Mouse (Mus musculus) neural tube, embryonic 11.5 days (tissue): ENCODE measurements at regions not wholly inside any gene's neighbourhood (a gene's known extent, or its start where the extent isn't known, plus 50 kb on each side); places are given as distances from the start of the nearest gene placed in this dataset.

ENCODE experiments used
- ATAC-seq: fragments of 200-750 bp; cut with Nextera tagmentation; 2 replicates; pipeline ENCODE4 v1.8.0; 2017; ENCODE audit warnings: moderate number of reproducible peaks, mild to moderate bottlenecking, moderate TSS enrichment, moderate library complexity; ENCODE audit not compliant: insufficient read depth, low FRiP score, low TSS enrichment
- DNase-seq: peaks from one replicate; pipeline ENCODE4 v3.0.0-alpha.2; 2015; ENCODE audit warnings: low spot score
- H3K27ac ChIP-seq: fragments of 300-500 bp; sonication (generic); 2 replicates; pipeline ENCODE4 v1.5.1; 2014; ENCODE audit warnings: low read depth, mild to moderate bottlenecking, low read length
- H3K27me3 ChIP-seq: fragments of 300-500 bp; sonication (generic); 2 replicates; pipeline ENCODE4 v1.6.1; 2014; ENCODE audit warnings: mild to moderate bottlenecking, low read length, mixed read lengths; ENCODE audit not compliant: control insufficient read depth, insufficient read depth
- H3K36me3 ChIP-seq: fragments of 300-500 bp; sonication (generic); 2 replicates; pipeline ENCODE4 v1.6.1; 2014; ENCODE audit warnings: mild to moderate bottlenecking, low read length, moderate library complexity, mixed read lengths; ENCODE audit not compliant: control insufficient read depth, insufficient read depth
- H3K4me1 ChIP-seq: fragments of 300-500 bp; sonication (generic); 2 replicates; pipeline ENCODE4 v1.6.1; 2014; ENCODE audit warnings: low read length, mixed read lengths; ENCODE audit not compliant: control insufficient read depth, insufficient read depth
- H3K4me2 ChIP-seq: fragments of 300-500 bp; sonication (generic); 2 replicates; pipeline ENCODE4 v1.6.1; 2014; ENCODE audit warnings: low read depth, mild to moderate bottlenecking, moderate library complexity
- H3K4me3 ChIP-seq: fragments of 300-500 bp; sonication (generic); 2 replicates; pipeline ENCODE4 v1.5.1; 2014; ENCODE audit warnings: low read depth, low read length
- H3K9ac ChIP-seq: fragments of 300-500 bp; sonication (generic); 2 replicates; pipeline ENCODE4 v1.6.1; 2014; ENCODE audit warnings: mild to moderate bottlenecking, low read length
- H3K9me3 ChIP-seq: fragments of 300-500 bp; sonication (generic); 2 replicates; pipeline ENCODE4 v1.6.1; 2016; ENCODE audit warnings: low read length; ENCODE audit not compliant: control insufficient read depth
- WGBS: fragments of 180-500 bp; shearing (Covaris S2); extraction: QIAGEN DNeasy Blood & Tissue Kit; methylation state at CpG from one replicate; pipeline ENCODE4 v1.1.7; 2014; 5-methylcytosine and 5-hydroxymethylcytosine counted together

DNA sequence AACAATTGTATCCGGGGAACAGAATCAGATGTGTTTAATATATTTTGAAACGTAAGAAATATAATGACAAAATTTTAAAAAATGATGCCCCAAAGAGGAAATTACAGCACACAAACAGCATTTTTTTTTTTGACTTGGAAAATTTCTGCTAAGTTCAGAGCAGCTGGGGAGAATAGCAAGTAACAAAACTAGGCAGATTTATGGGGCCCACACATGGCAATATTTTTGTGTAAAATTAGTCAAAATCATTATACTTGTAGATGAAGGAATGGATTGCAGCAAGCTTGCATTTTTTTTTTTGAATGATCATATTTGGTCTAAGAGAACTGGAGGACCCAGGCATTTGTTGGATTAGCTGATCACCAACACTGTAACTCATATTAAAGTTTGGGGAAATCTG, 189.4 kb downstream of the Map2k6 start:
- Histone ChIP-seq H3K27ac (no peak overlapping the region), H3K27me3 (no peaks in the 10 kb centered on the region), H3K4me1 (no peaks in the 10 kb centered on the region), H3K9me3 (no peaks in the 10 kb centered on the region), H3K4me2 (no peak overlapping the region), H3K36me3 (no peaks in the 10 kb centered on the region), H3K9ac (no peak overlapping the region), H3K4me3 (no peak overlapping the region)
- 84% methylated on average over 2 of the region's 2 CpGs for WGBS
- DNase-seq (no peak), ATAC-seq (no peak)

DNA sequence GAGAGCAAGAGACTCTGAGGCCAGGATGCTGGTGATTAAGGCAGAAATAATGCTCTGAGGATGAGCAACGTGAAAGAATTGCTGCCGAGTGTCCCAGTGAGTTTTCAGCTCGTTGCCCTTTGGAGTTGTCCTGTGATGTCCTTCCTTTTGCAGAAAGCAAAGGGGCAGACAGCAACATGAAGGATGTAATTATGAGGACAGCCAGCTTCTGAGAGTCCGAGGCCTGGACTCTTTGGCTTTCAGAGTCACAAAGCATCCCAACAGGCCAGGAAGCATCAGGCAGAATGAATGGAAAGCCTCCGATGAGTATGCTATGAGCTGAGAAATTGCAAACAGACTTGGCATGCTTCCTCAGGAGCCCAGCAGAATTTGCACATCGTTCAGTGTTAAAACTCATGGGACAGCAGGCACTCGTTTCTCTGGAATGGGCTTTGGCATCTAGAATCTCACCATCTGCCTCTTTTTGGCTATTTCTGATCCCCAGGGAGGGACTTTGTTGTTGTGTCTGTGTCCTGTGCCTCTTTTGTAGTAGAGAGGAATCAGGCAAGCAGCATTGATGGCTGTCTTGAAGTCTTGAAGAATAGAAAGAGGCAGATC, 196.4 kb downstream of the Map2k6 start:
- no peak for DNase-seq
- no peaks in the 10 kb centered on the region for H3K36me3 ChIP-seq
- H3K4me1 ChIP-seq, result no peaks in the 10 kb centered on the region
- H3K9me3 ChIP-seq, result no peaks in the 10 kb centered on the region
- no peak overlapping the region for H3K4me3 ChIP-seq
- 84% methylated on average over 7 of the region's 7 CpGs for WGBS
- no peak overlapping the region for H3K9ac ChIP-seq
- H3K4me2 ChIP-seq, result no peak overlapping the region
- no peak for ATAC-seq
- no peak overlapping the region for H3K27ac ChIP-seq
- H3K27me3 ChIP-seq, result no peaks in the 10 kb centered on the region

- WGBS, result 74% methylated on average over 10 of the region's 10 CpGs
- Histone ChIP-seq H3K4me1 (no peaks in the 10 kb centered on the region), H3K9ac (no peak overlapping the region), H3K27me3 (no peaks in the 10 kb centered on the region), H3K36me3 (no peaks in the 10 kb centered on the region), H3K9me3 (no peaks in the 10 kb centered on the region), H3K27ac (no peak overlapping the region), H3K4me3 (no peak overlapping the region), H3K4me2 (no peak overlapping the region)
- ATAC-seq, result no peak
- no peak for DNase-seq
These were observed 206.3 kb downstream of the Map2k6 start for GRCm38 (mm10) chr11:110605041-110605882.

GRCm38 (mm10) chr11:110609276-110609675, 210.4 kb downstream of the Map2k6 start:
- H3K4me3 ChIP-seq, result no peak overlapping the region
- DNase-seq, result no peak
- no peak overlapping the region for H3K27ac ChIP-seq
- no peaks in the 10 kb centered on the region for H3K4me1 ChIP-seq
- H3K9me3 ChIP-seq, result no peaks in the 10 kb centered on the region
- WGBS, result 91% methylated on average over 2 of the region's 2 CpGs
- H3K9ac ChIP-seq, result no peak overlapping the region
- no peaks in the 10 kb centered on the region for H3K27me3 ChIP-seq
- ATAC-seq, result no peak
- no peaks in the 10 kb centered on the region for H3K36me3 ChIP-seq
- H3K4me2 ChIP-seq, result no peak overlapping the region

DNA sequence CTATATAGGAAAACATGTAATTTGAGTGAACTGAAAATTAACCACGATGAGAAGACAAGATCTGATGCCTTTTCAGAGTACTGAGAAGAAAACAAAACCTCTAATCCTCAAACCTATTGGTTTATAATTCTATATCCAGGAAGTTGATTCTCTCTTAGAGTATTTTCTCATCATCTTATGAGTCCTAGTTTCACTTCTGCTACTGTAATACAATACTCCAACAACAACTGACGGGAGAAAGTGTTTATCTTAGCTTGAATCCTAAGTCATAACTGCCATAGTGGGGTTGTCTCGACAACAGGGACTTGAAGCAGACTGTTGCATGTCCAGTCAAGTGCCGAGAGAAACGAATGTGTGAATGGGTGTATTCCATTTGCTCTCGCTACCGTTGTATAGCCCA, 211.9 kb downstream of the Map2k6 start:
- no peak overlapping the region for H3K4me2 ChIP-seq
- 83% methylated on average over 7 of the region's 7 CpGs for WGBS
- H3K27me3 ChIP-seq, result no peaks in the 10 kb centered on the region
- H3K4me1 ChIP-seq, result no peaks in the 10 kb centered on the region
- H3K9me3 ChIP-seq, result no peaks in the 10 kb centered on the region
- H3K4me3 ChIP-seq, result no peak overlapping the region
- DNase-seq, result no peak
- H3K27ac ChIP-seq, result no peak overlapping the region
- no peaks in the 10 kb centered on the region for H3K36me3 ChIP-seq
- H3K9ac ChIP-seq, result no peak overlapping the region
- ATAC-seq, result no peak

DNA sequence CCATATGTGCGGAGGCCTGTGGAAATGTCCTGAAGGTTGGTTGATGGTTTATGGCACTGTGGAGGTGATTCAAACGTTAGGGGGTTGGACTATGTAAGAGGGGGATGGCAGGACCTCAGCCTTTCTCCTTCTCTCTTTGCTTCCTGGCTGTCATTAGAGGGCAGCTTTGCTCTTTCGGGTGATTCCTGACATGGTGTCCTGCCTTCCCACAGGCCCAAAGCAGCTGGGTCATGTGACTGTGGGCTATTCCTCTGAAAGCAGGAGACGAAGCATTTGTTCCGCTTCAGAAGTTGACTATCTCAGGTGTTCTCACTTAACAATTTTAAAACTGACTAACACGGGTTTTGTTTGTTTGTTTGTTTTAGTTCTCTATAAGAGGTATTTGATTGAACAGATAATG, 233.1 kb downstream of the Map2k6 start:
- 78% methylated on average over 6 of the region's 6 CpGs for WGBS

DNA sequence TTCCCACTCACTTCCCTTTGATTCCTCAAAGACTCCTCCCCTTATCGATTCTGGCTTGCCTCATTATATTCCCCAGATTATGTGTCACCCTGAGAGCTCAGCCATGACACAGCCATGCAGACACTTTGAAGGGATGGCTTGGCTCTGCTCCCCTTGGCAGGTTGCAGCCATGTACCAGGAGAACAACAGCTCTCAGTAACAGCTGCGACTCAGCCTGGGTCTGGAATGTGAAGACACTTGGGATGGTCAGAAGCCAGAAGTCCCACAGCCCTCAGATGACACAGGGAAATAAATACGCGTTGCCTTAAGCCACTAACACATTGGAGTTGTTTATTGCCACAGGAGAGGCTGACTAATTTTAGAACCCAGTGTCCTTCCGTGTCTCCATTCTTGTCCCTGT, 234.4 kb downstream of the Map2k6 start:
- Histone ChIP-seq H3K4me3 (no peak overlapping the region), H3K27me3 (no peaks in the 10 kb centered on the region), H3K9me3 (no peaks in the 10 kb centered on the region), H3K9ac (no peak overlapping the region), H3K36me3 (no peaks in the 10 kb centered on the region), H3K4me1 (no peaks in the 10 kb centered on the region), H3K4me2 (no peak overlapping the region), H3K27ac (no peak overlapping the region)
- WGBS, result 84% methylated on average over 5 of the region's 5 CpGs
- DNase-seq (no peak), ATAC-seq (no peak)

More for the DNA sequence above, 233.1 kb downstream of the Map2k6 start:
- no peak for DNase-seq
- no peak overlapping the region for H3K9ac ChIP-seq
- H3K4me3 ChIP-seq, result no peak overlapping the region
- H3K36me3 ChIP-seq, result no peaks in the 10 kb centered on the region
- no peaks in the 10 kb centered on the region for H3K9me3 ChIP-seq
- no peak for ATAC-seq
- no peaks in the 10 kb centered on the region for H3K4me1 ChIP-seq
- H3K4me2 ChIP-seq, result no peak overlapping the region
- no peak overlapping the region for H3K27ac ChIP-seq
- H3K27me3 ChIP-seq, result no peaks in the 10 kb centered on the region

DNA sequence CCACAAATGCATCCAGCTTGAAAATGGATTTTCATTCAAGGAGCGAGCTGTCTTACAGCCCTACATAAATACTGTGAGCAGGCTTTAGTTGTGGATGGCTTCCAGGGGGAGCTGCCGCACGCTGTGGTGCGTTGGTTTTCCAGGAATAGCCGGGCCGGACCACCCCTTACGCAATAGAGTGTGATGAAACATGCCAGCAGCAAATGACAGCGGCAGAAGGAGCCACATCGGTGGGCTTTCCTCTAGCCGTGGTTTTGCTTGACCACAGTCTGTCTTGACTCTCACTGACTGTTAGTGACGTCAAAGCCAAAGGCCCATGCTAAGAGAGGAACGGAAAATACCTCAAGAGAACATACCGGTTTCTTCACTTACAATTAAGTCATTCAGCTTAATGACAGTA, 243.6 kb downstream of the Map2k6 start:
- 88% methylated on average over 13 of the region's 13 CpGs for WGBS
- Histone ChIP-seq H3K27ac (no peak overlapping the region), H3K4me3 (no peak overlapping the region), H3K4me1 (no peaks in the 10 kb centered on the region), H3K9me3 (no peaks in the 10 kb centered on the region), H3K9ac (no peak overlapping the region), H3K27me3 (no peaks in the 10 kb centered on the region), H3K4me2 (no peak overlapping the region), H3K36me3 (no peaks in the 10 kb centered on the region)
- DNase-seq (no peak), ATAC-seq (no peak)

GRCm38 (mm10) chr11:110649575-110650210, 250.8 kb downstream of the Map2k6 start:
- no peaks in the 10 kb centered on the region for H3K9me3 ChIP-seq
- no peak overlapping the region for H3K27ac ChIP-seq
- H3K27me3 ChIP-seq, result no peaks in the 10 kb centered on the region
- no peak overlapping the region for H3K4me3 ChIP-seq
- 65% methylated on average over 7 of the region's 7 CpGs for WGBS
- H3K4me2 ChIP-seq, result no peak overlapping the region
- H3K9ac ChIP-seq, result no peak overlapping the region
- H3K36me3 ChIP-seq, result no peaks in the 10 kb centered on the region
- ATAC-seq (no peak), DNase-seq (no peak)
- no peaks in the 10 kb centered on the region for H3K4me1 ChIP-seq
